Mouse (Mus musculus): ENCODE measurements around the gene Kif26b. TPM values are rescaled to one million over a fixed set of nuclear protein-coding genes. Genes with fewer than 3 reads are reported as not detected.

The Kif26b gene
- 0.28 and 0.30 TPM in 2 replicates for polyA plus RNA-seq (2012; rRNA removed)

GRCm38 (mm10) chr1:178528431-178529351, at the start of gene Kif26b:
Gene Kif26b (plus strand): TSS chr1:178529125.
- peaks cover 24% of the 10 kb centered on the region for H3K4me1 ChIP-seq (ENCODE audit: control insufficient read depth, insufficient read depth, insufficient read length, low read length)
- peaks cover 28% of the 10 kb centered on the region for H3K27me3 ChIP-seq (ENCODE audit: control insufficient read depth, insufficient read depth, low read length)
- under 1% methylated on average over 92 of the region's 92 CpGs for WGBS
- no peak within 1 kb of the TSS for H3K27ac ChIP-seq (ENCODE audit: insufficient read depth, low read depth, low read length)
- peak within 1 kb of the TSS; percentile 64 for H3K4me3 ChIP-seq (ENCODE audit: low read depth, low read length)
- TF ChIP-seq CTCF (IDR thresholded peaks at IDR 0.05; ENCODE audit: extremely low read depth, insufficient read length, insufficient replicate concordance, low read depth, low read length) (no peak), POLR2A (IDR thresholded peaks at IDR 0.05; ENCODE audit: low read depth, low read length) (no peak)
- H3K36me3 ChIP-seq (ENCODE audit: control insufficient read depth, insufficient read depth, low read length) = no peaks in the 10 kb centered on the region

GRCm38 (mm10) chr1:178483854-178484253, 45.1 kb upstream of the Kif26b start:
- Histone ChIP-seq H3K27me3 (ENCODE audit: control insufficient read depth, insufficient read depth, low read length) (no peaks in the 10 kb centered on the region), H3K27ac (ENCODE audit: insufficient read depth, low read depth, low read length) (no peak overlapping the region), H3K36me3 (ENCODE audit: control insufficient read depth, insufficient read depth, low read length) (no peaks in the 10 kb centered on the region), H3K4me1 (ENCODE audit: control insufficient read depth, insufficient read depth, insufficient read length, low read length) (no peaks in the 10 kb centered on the region), H3K4me3 (ENCODE audit: low read depth, low read length) (no peak overlapping the region)
- TF ChIP-seq CTCF (IDR thresholded peaks at IDR 0.05; ENCODE audit: extremely low read depth, insufficient read length, insufficient replicate concordance, low read depth, low read length) (no peak), POLR2A (IDR thresholded peaks at IDR 0.05; ENCODE audit: low read depth, low read length) (no peak)

- Histone ChIP-seq H3K4me3 (ENCODE audit: low read depth, low read length) (no peak overlapping the region), H3K27ac (ENCODE audit: insufficient read depth, low read depth, low read length) (no peak overlapping the region), H3K27me3 (ENCODE audit: control insufficient read depth, insufficient read depth, low read length) (no peaks in the 10 kb centered on the region), H3K36me3 (ENCODE audit: control insufficient read depth, insufficient read depth, low read length) (no peaks in the 10 kb centered on the region), H3K4me1 (ENCODE audit: control insufficient read depth, insufficient read depth, insufficient read length, low read length) (no peaks in the 10 kb centered on the region)
- 92% methylated on average over 5 of the region's 5 CpGs for WGBS
- no peak for TF ChIP-seq CTCF (IDR thresholded peaks at IDR 0.05; ENCODE audit: extremely low read depth, insufficient read length, insufficient replicate concordance, low read depth, low read length)
- no peak for TF ChIP-seq POLR2A (IDR thresholded peaks at IDR 0.05; ENCODE audit: low read depth, low read length)
These were observed 43.6 kb upstream of the Kif26b start for GRCm38 (mm10) chr1:178485138-178485867.

DNA sequence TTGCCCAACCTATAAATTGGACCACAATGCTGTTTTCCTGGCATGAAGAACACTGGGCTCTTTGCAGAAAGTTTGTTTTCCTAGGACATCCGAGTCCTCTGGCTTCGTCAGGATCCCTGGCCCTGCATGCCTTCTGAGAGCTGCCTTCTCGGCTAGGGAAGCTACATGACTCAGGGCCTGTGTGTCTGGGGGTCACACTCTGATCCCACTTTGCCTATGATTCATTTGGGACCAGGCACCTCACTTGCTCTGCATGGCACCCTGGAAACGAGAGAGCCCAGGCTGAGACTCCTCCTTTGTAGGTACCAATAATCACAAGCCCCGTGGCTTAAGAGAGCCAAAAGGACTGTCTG, 43.1 kb upstream of the Kif26b start:
- H3K27ac ChIP-seq (ENCODE audit: insufficient read depth, low read depth, low read length) = no peak overlapping the region
- no peak overlapping the region for H3K4me3 ChIP-seq (ENCODE audit: low read depth, low read length)
- H3K27me3 ChIP-seq (ENCODE audit: control insufficient read depth, insufficient read depth, low read length) = no peaks in the 10 kb centered on the region
- TF ChIP-seq CTCF (IDR thresholded peaks at IDR 0.05; ENCODE audit: extremely low read depth, insufficient read length, insufficient replicate concordance, low read depth, low read length) (no peak), POLR2A (IDR thresholded peaks at IDR 0.05; ENCODE audit: low read depth, low read length) (no peak)
- no peaks in the 10 kb centered on the region for H3K36me3 ChIP-seq (ENCODE audit: control insufficient read depth, insufficient read depth, low read length)
- 81% methylated on average over 5 of the region's 5 CpGs for WGBS
- no peaks in the 10 kb centered on the region for H3K4me1 ChIP-seq (ENCODE audit: control insufficient read depth, insufficient read depth, insufficient read length, low read length)

DNA sequence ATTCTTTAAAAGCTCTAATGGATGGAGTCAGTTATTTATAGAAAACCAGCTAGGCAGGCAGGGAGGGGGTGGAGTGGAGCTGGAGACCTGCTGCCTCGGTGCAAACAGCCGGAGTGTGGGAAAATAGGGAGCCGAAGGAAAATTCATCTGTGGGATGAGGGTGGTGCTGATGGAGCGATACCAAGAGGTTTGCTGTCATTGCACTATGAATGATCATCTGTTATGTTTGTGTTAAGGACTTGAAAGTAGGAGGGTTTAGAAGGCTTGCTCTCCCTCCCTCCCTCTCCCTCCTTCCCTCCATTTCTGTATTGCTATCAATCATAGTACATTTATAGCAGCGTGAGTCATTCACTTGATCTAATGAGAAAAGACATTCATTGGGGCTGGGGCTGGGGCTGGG, 42.1 kb upstream of the Kif26b start:
- TF ChIP-seq POLR2A (IDR thresholded peaks at IDR 0.05; ENCODE audit: low read depth, low read length) = no peak
- TF ChIP-seq CTCF (IDR thresholded peaks at IDR 0.05; ENCODE audit: extremely low read depth, insufficient read length, insufficient replicate concordance, low read depth, low read length) = no peak
- WGBS = 62% methylated on average over 5 of the region's 5 CpGs
- Histone ChIP-seq H3K4me3 (ENCODE audit: low read depth, low read length) (no peak overlapping the region), H3K36me3 (ENCODE audit: control insufficient read depth, insufficient read depth, low read length) (no peaks in the 10 kb centered on the region), H3K27me3 (ENCODE audit: control insufficient read depth, insufficient read depth, low read length) (no peaks in the 10 kb centered on the region), H3K4me1 (ENCODE audit: control insufficient read depth, insufficient read depth, insufficient read length, low read length) (no peaks in the 10 kb centered on the region), H3K27ac (ENCODE audit: insufficient read depth, low read depth, low read length) (no peak overlapping the region)

- TF ChIP-seq POLR2A (IDR thresholded peaks at IDR 0.05; ENCODE audit: low read depth, low read length) (no peak), CTCF (IDR thresholded peaks at IDR 0.05; ENCODE audit: extremely low read depth, insufficient read length, insufficient replicate concordance, low read depth, low read length) (no peak)
- 66% methylated on average over 3 of the region's 3 CpGs for WGBS
These were observed 39.8 kb upstream of the Kif26b start for GRCm38 (mm10) chr1:178489127-178489526.

GRCm38 (mm10) chr1:178491733-178492132, 37.2 kb upstream of the Kif26b start:
- 77% methylated on average over 5 of the region's 5 CpGs for WGBS
- no peaks in the 10 kb centered on the region; the same call in 1 of the 2 replicates for H3K4me1 ChIP-seq (ENCODE audit: control insufficient read depth, insufficient read depth, insufficient read length, low read length)
- H3K36me3 ChIP-seq (ENCODE audit: control insufficient read depth, insufficient read depth, low read length) = no peaks in the 10 kb centered on the region
- no peak overlapping the region for H3K27ac ChIP-seq (ENCODE audit: insufficient read depth, low read depth, low read length)
- H3K27me3 ChIP-seq (ENCODE audit: control insufficient read depth, insufficient read depth, low read length) = no peaks in the 10 kb centered on the region
- TF ChIP-seq CTCF (IDR thresholded peaks at IDR 0.05; ENCODE audit: extremely low read depth, insufficient read length, insufficient replicate concordance, low read depth, low read length) (no peak), POLR2A (IDR thresholded peaks at IDR 0.05; ENCODE audit: low read depth, low read length) (no peak)
- no peak overlapping the region for H3K4me3 ChIP-seq (ENCODE audit: low read depth, low read length)

More at GRCm38 (mm10) chr1:178489127-178489526, 39.8 kb upstream of the Kif26b start:
- no peaks in the 10 kb centered on the region; the same call in 1 of the 2 replicates for H3K4me1 ChIP-seq (ENCODE audit: control insufficient read depth, insufficient read depth, insufficient read length, low read length)
- H3K27me3 ChIP-seq (ENCODE audit: control insufficient read depth, insufficient read depth, low read length) = no peaks in the 10 kb centered on the region
- H3K27ac ChIP-seq (ENCODE audit: insufficient read depth, low read depth, low read length) = no peak overlapping the region
- no peak overlapping the region for H3K4me3 ChIP-seq (ENCODE audit: low read depth, low read length)
- H3K36me3 ChIP-seq (ENCODE audit: control insufficient read depth, insufficient read depth, low read length) = no peaks in the 10 kb centered on the region
